Mouse (Mus musculus) granulocyte monocyte progenitor cell, adult 5-6 weeks (primary cell): ENCODE data around the gene March5. TPM values are rescaled to one million over a fixed set of nuclear protein-coding genes. Genes with fewer than 3 reads are reported as not detected.

Source experiments
- ATAC-seq: replicated peaks from 2 replicates; pipeline ENCODE4 v1.8.0; 2016; ENCODE audit warnings: mild to moderate bottlenecking, moderate TSS enrichment, inconsistent platforms; ENCODE audit not compliant: poor library complexity, severe bottlenecking
- total RNA-seq, 2 experiments: library from RNA; stranded (forward) in 1 of 2; stranded (reverse) in 1 of 2; fragments of 200-712, 200-1000 nt in 1 of 2; fragments of >200 nt in 1 of 2; fragmentation: Nextera tagmentation in 1 of 2; gene quantifications; 2 replicates each; pipeline ENCODE4 v1.2.3; 2014 to 2017

March5 gene
- total RNA-seq, 2 experiments from 2014 or later = 64.0 to 80.4 TPM

- no peak for ATAC-seq
These were observed 55.0 kb downstream of the March5 start for GRCm38 (mm10) chr19:37262389-37262788.

- no peak for ATAC-seq
These were observed 56.2 kb downstream of the March5 start for GRCm38 (mm10) chr19:37263566-37263942.

GRCm38 (mm10) chr19:37263943-37264897 is 56.9 kb downstream of the March5 start:
- ATAC-seq = no peak

GRCm38 (mm10) chr19:37265333-37266103 is 58.2 kb downstream of the March5 start:
- peak; percentile 94 for ATAC-seq

- no peak for ATAC-seq
These were observed 61.8 kb downstream of the March5 start for GRCm38 (mm10) chr19:37269106-37269505.

Other genes starting within 250 kb of the March5 start
- 0.56 TPM in 1 of 2 replicates, not detected in the other for gene Cpeb3, start 1.1 kb downstream of the March5 start, total RNA-seq (2014; fragmentation: Nextera tagmentation)
- 0.10 TPM in 1 of 2 replicates, not detected in the other for gene Cpeb3, start 1.1 kb downstream of the March5 start, total RNA-seq (2017)
- gene Ide, start 130.3 kb downstream of the March5 start, total RNA-seq (2014; fragmentation: Nextera tagmentation) = 108 and 131 TPM in 2 replicates
- gene Ide, start 130.3 kb downstream of the March5 start, total RNA-seq (2017) = 95.3 and 125 TPM in 2 replicates
- gene Kif11, start 168.9 kb downstream of the March5 start, total RNA-seq (2014; fragmentation: Nextera tagmentation) = 35.6 and 53.8 TPM in 2 replicates
- 155 and 184 TPM in 2 replicates for gene Kif11, start 168.9 kb downstream of the March5 start, total RNA-seq (2017)
- gene Hhex, start 227.3 kb downstream of the March5 start, total RNA-seq (2014; fragmentation: Nextera tagmentation) = 73.9 and 90.8 TPM in 2 replicates
- gene Hhex, start 227.3 kb downstream of the March5 start, total RNA-seq (2017) = 18.9 and 22.1 TPM in 2 replicates